Mouse (Mus musculus) T-cell, adult 2 months (primary cell): ENCODE results near the gene Tram2.
A peak's percentile ranks its signal among the peaks of the same experiment; 100 is the strongest.

ENCODE experiments used
- DNase-seq: peaks from one replicate; pipeline ENCODE4 v3.0.0; 2022; ENCODE audit warnings: low spot score

The Tram2 gene

DNA sequence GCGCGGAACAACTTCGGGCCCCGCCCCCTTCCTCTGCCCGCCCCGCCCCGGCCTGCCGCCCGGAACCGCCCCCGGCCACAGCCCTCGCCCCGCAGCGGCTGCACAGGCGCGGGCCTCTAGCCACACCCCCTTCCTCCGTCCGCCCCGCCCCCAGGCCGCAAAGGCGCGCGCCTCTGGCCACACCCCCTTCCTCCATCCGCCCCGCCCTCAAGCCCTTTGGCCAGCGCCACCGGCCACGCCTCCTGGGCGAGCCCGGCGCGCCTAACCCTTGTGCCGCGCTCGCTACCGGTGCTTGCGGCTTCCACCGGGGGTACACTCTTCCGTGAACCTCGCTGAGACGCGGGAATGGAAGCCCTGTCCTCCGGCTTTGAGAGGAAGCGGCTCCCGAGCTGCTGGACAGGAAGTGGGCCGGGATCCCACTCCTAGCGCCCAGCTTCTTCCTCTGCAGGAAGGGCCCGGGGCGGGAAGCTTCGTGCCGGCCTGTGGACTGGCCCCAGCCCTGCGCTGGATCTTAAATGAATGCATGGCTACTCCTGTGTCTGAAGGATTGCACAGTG, at the start of gene Tram2:
Gene Tram2 (minus strand): TSS at position 13 of the 557 bp plus-strand sequence.
- peak; percentile 86 for DNase-seq

GRCm38 (mm10) chr1:21124713-21125336, 45.8 kb upstream of the Tram2 start:
- no peak for DNase-seq

DNA sequence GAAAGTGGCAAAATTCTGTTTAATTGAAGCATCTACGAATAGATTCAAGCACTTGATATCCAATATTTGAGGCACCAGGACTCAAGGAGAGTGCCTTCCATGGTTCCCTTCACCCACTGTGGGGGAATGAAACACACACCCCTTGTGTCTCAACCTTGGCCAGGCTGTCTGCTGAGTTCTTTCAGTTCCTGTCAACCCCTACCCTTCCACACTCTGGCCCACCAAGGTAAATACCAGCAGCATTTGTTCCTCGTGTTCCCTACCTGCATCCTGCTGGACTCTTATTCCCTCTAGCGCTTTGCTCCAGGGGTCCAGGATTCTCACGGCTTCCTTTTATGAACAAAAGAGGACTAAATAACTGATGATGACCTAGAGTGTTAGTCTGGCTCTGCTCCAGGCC, 24.8 kb upstream of the Tram2 start:
- no peak for DNase-seq

DNA sequence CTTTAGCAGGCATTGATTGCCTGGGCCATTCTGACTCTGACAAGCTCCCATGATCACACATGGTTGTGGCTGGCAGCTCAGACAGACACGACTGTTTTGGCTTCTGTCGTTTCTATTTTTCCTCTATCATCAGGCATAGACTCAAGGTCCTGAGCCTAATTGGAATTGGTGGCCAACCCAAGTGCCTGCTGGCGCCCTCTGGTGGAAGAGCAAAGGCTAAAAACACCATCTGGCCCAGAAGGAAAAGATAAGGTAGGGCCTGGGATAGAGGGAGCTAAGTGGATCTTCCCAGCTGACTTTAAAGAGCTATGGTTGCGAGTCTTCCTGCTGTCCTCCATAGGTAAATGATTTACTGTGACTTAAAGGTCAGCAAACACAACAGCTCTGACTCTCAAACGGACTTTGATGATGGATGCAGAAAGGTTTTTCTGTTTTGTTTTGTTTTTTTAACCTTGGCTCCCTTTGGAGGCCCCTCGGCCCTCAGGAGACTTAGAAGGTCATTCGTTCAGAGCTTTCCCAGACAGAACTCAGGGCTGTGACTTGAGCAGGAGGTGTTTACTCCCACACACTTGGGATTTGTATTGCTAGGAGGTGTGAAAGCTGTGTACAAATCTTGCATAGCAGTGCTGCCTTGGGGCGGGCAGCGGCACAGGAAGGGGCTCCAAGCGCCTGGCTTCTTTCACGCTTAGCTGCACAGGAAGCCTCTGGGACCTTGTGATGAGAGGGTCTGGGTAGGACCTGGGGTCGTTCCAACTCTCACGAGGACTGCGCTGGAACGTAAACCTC, 22.4 kb upstream of the Tram2 start:
- DNase-seq = peak; percentile 41

- no peak for DNase-seq
Observed at GRCm38 (mm10) chr1:21100726-21101125, 21.7 kb upstream of the Tram2 start.

- DNase-seq = no peak
Observed at GRCm38 (mm10) chr1:21097001-21097989, 18.3 kb upstream of the Tram2 start.

GRCm38 (mm10) chr1:21094644-21095215, 15.7 kb upstream of the Tram2 start:
- no peak for DNase-seq

DNA sequence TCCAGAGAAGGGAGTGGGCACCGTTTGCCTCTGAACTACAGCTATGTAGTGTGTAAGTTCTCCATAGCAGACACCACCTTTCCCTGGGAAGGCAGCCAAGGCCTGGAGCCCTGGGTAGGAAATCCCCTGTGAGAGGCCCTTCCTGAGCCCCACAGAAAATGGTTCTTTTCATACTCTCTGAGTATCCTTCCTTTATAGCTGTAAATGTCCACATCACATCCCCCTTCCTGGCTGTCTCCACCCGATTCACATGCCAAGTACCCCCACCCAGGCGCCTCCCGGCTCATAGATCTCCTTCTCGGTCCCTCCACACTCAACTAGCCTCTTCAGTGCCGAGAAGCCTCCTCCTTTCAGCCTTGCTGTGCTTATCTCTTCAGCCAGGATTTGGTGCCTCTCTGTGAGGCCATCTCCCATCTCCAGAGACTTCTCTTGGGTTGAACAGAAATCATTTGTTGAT, 10.7 kb upstream of the Tram2 start:
- DNase-seq = no peak

- no peak for DNase-seq
Observed at GRCm38 (mm10) chr1:21086291-21086690, 7.3 kb upstream of the Tram2 start.

DNA sequence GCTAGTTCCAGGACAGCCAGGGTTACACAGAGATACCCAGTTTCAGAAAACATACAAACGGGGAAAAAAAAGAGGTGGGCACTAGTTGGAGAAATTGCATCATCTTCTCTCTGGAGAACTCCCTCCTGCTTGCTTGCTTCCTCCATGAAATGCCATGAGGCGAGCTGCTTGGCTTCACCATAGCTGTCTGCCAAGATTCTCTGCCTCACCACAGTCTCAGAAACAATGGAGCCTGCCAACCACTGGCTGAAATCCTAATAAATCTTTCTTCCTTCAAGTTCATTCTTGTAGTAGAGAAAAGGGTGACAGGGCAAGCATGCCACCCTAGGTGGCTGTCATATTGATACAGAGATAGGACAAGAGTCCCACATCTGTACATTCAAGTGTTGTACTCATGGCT, 5.6 kb upstream of the Tram2 start:
- no peak for DNase-seq

GRCm38 (mm10) chr1:21080362-21080761, 1.3 kb upstream of the Tram2 start:
- no peak for DNase-seq

DNA sequence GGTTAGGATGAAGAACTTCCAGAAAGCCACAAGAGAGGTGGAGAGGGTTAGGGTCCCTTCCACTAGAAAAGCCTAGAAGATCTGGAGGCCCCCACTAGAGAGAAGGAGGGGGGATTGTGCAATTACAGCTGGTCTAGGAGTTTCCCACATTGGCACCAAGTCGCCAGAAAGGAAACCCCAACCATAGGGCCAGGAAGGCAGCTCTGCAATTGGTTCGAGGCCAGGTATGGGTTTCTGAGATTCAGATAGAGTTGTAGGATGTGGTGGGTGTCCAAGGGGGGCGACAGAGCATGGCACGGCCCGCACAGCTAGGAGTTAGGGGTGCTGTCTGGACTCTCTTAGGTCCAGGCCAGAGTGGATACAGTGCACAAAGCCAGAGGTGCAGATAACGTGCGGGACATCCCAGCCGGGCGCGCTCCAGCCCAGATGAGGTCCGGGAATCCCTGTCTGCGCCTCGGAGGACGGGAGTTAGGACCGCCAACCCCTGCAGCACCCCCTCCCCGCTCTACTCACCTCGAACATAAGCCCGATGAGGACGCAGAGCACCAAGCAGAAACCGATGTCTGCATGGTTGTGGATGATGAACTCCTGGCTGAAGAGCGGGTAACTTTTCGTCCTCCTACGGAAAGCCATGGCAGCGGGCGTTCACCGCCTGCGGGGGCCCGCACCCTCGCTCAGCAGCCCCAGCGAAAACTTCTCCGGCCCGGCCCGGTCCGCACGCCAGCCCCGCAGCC, 381 bp downstream of the Tram2 start:
- DNase-seq = peak; percentile 18

DNA sequence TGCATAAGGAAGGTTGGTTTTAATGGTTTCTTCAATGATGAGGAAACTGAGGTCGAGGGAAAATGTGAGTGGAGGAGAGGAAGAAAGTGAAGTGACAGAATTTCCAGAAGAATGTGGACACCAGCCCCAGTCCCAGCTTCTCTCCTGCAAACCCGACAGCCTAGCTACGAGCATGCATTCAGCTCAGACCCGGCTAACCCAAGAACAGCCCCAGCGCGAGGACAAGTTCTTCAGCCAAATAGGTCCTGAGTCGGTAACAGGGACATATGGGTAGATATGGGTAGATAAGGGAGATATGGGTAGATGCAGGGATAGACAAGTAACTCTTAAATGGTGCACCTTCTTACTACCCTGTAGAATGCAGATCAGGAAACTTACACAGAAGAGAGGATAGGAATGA, 1.4 kb downstream of the Tram2 start:
- no peak for DNase-seq

GRCm38 (mm10) chr1:21077191-21077590, 1.8 kb downstream of the Tram2 start:
- DNase-seq = no peak

- DNase-seq = no peak
Observed at GRCm38 (mm10) chr1:21075986-21076495, 3.0 kb downstream of the Tram2 start.

- no peak for DNase-seq
Observed at GRCm38 (mm10) chr1:21074231-21074630, 4.8 kb downstream of the Tram2 start.

GRCm38 (mm10) chr1:21072875-21073444, 6.1 kb downstream of the Tram2 start:
- DNase-seq = no peak

GRCm38 (mm10) chr1:21070658-21071057, 8.4 kb downstream of the Tram2 start:
- no peak for DNase-seq

DNA sequence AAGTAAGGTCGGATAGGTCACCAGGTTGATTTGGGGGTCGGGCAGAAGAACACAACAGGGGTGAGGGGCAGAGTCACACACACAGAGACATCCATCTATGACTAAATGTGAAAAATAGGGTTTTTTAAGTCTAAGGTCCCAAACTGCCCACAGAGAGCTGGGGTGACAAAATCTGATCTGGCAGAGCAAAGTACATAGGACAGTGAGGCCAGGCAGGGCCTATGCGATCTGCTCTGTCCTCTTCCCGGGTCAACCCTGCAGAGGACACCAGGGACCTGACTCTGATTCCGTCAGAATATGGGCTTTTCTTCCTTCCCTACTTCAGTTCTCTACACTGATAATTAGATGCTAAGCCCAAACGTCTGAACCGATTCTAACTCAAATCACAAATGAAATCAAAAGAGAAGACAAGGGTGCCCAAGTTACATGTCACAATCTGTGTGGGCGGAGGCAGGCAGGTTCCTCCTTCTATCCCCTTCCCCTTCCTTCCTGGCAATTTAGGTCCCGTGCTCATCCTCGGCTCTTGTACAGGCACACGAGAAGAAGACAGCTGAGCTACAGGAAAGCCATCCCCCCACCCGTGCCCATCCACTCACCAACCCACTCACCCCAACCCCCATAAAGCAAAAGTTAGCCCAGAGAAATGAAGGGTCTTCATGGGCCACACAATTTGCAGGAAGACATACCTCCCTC, 9.1 kb downstream of the Tram2 start:
- no peak for DNase-seq

DNA sequence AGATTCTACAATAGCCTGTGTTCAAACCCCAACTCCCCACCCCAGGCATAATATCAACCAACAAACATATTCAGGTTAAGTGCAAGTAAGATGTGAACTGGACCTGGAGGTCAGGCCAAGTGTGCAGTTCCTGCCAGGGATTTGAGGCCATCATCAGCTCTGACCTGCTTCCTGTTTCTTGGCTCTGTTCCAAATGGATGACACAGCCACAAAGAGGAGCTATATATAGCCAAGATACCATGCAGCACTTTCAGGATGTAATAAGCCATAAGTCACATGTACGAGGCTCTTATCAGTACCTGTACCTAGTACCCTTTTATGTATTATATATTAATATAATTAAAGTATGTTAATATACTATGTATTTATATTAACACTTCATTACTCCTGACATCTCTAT, 10.5 kb downstream of the Tram2 start:
- no peak for DNase-seq
